Mouse (Mus musculus) left cerebral cortex, postnatal 25 days (tissue): ENCODE data around the gene 2010111I01Rik. TPM values are rescaled to one million over a fixed set of nuclear protein-coding genes. Genes with fewer than 3 reads are reported as not detected.
A peak's percentile ranks its signal among the peaks of the same experiment; 100 is the strongest.

Experiments used
- DNase-seq, 2 experiments: peaks; one replicate each; pipeline ENCODE4 v3.0.0; 2022; ENCODE audit warnings: low spot score in 2 of 2, mixed read lengths in 1 of 2
- intact Hi-C: fragments of 180-260 bp; cut with DNase I; formaldehyde crosslinking; loops from one replicate; pipeline ENCODE4 v1.15.1; 2025
- total RNA-seq, 2 experiments: library from RNA; stranded (reverse); gene quantifications; 2 replicates each; pipeline ENCODE4 v1.2.3; 2021

2010111I01Rik gene
- total RNA-seq, 2 experiments from 2014 or later: 93.6 to 105 TPM

GRCm38 (mm10) chr13:63171347-63172096 is 206.8 kb downstream of the 2010111I01Rik start:
- no peak for DNase-seq
- intact Hi-C loops: no loop called here

GRCm38 (mm10) chr13:63172097-63172445 is 207.4 kb downstream of the 2010111I01Rik start:
- no peak for DNase-seq
- intact Hi-C loops: no loop called here

GRCm38 (mm10) chr13:63174252-63175020 is 209.7 kb downstream of the 2010111I01Rik start:
- intact Hi-C loops: no loop called here
- peak in 1 of 2 experiments; percentile 14 for DNase-seq

GRCm38 (mm10) chr13:63176131-63176530 is 211.4 kb downstream of the 2010111I01Rik start:
- peak in 1 of 2 experiments; percentile 4 for DNase-seq
- intact Hi-C loops: no loop called here

- DNase-seq: peak in 1 of 2 experiments; percentile 87
- intact Hi-C loops: no loop called here
Observed at GRCm38 (mm10) chr13:63177232-63177631, 212.5 kb downstream of the 2010111I01Rik start.

- DNase-seq: no peak
- intact Hi-C loops: no loop called here
Observed at GRCm38 (mm10) chr13:63180641-63181235, 216.0 kb downstream of the 2010111I01Rik start.

- intact Hi-C loops: no loop called here
Observed at GRCm38 (mm10) chr13:63184946-63185345, 220.3 kb downstream of the 2010111I01Rik start.

DNA sequence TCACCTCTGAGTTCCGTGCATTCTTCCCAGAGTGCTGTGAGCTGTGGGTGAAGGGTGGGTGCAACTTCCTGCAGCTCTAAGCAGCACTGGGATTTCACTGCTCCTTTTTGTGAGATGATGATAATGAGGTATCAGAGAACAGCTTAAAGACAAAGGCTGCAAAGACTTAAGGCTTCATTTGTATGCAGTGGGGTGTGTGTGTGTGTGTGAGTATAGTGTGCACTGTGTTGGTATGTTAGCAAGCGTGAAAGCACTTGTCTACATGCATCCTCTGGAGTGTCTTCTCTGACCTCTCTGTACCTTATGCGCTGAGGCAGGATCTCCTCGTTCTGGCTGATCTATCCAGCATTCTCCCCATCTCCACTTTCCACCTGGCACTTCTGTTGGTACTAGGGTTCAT is 221.5 kb downstream of the 2010111I01Rik start:
- DNase-seq: no peak
- intact Hi-C loops: no loop called here

More at GRCm38 (mm10) chr13:63184946-63185345, 220.3 kb downstream of the 2010111I01Rik start:
- no peak for DNase-seq

- intact Hi-C loops: no loop called here
- peak in 1 of 2 experiments; percentile 10 for DNase-seq
Observed at GRCm38 (mm10) chr13:63186642-63187041, 221.9 kb downstream of the 2010111I01Rik start.

DNA sequence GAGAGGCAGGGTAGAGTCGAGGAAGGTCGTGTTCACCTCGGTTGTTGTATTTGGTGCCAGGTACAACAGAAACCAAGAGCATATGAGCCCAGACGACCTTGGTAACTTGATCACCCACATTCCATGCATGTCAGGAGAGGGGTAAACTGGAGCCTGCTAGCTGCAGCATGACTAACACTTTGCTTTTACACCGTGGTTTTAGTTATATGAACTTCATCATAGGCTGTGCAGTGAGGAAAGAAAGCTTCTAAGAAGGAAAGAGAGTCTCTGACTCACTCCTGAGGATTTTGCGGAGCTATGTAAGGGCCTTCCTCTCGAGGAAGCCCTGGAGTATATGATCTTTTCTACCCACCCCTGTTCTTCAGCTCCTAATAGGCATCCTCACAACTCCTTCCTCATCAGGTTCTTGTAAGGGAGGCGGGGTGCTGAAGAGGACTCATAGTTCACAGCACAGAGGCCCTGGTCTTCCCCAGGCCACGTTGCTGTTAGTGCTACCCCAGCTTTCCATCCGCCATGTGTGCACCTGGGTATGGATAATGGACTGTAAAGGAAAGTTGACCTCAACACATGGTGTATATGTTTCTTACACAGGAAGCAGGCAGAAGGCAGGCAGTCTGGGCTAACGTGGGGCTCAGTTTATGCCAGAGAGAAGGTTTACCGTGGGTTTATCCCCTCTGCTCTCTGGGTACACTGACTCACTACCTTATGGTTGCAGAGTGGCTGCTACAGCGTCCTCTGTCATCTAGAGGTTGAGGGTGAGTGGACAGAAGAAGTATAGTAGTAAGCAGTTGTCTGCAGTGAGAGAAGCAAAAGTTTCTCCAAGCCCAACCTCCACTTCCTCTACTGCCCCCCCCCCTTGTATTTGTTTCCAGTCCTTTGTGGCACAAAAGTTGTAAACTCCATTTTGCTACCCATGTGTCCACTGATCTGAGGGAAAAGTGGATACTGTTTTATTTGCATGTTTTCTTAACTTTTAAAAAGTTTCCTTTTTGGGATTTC is 222.8 kb downstream of the 2010111I01Rik start:
- peak in 1 of 2 experiments; percentile 43 for DNase-seq
- intact Hi-C loops: no loop called here

DNA sequence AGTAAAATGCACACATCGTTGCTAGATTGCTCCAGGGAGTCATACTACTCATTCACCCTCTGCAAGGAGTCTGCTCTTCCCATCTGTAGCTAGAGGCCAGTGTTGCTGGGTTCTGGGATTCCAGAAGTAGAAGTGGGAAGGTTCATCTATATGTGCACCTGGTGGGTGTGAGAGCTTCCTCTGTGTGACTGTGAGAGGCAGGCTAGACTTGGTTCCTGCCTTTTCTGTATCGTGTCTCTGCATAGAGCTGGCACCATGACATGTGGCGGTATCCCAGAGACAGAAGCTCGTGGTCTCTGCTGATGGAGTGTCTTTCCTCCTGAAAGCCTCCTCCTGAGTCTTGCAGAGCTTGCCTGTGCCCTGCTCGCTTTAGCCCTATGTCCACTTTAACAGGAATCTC is 223.6 kb downstream of the 2010111I01Rik start:
- peak; percentile 21 to 80 for DNase-seq

DNA sequence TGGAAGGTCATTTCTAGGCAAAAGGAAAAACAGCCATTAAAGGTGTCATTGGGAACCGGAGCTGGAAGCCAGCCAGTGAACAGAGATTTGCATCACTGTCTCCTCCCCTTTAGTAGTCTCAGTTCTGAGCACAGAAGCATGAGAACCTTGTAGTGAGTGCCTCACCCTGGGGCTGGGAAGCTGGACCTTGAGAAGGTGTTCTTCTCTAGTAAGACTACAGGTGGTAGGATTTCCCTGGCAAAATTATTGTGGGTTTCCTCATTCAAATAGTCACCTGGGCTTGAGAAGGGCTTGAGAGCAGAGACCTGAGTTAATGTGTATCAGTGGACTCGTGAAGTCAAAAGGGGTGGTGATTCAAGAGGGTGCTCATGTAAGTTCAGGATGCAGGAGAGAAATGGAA is 224.1 kb downstream of the 2010111I01Rik start:
- intact Hi-C loops: no loop called here
- no peak for DNase-seq

More for the DNA sequence above, 223.6 kb downstream of the 2010111I01Rik start:
- intact Hi-C loops: no loop called here

DNA sequence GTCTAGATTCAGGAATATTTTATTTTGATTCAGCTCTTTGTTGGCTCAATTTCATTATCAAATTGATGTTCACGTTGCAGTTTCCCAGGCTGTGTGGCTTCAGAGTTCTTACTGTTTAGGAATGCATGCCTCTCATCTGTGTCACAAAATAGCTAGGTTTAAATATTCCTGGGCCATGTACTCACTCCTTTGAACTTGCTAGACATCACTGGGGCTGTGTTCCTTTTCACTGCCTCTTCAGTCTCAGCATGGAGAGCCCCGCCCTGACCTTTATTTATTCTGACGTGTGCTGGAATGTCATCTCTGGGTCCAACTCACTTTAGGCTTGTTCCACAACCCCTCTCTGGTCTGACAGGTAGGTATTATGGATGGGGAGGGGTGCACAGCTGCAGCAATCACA is 228.7 kb downstream of the 2010111I01Rik start:
- DNase-seq: no peak
- intact Hi-C loops: no loop called here

DNA sequence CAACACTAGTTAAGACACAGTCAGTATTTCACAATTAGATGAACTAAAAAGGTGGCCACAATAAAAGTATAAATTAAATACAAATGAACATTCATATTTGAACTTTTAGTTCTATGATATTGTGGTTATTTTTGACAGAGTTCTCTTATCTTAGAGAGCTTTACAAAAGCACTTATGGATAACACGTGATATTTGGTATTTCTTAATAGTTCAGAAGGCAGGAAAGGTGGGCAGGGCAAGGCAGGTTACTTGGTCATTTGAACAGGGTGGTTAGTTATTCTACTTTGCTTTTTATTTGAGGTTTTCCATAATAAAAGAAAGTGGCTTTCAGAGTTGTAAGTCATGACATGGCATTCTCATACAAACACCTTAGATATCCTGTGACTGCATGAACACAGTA is 233.3 kb downstream of the 2010111I01Rik start:
- intact Hi-C loops: no loop called here
- no peak for DNase-seq

DNA sequence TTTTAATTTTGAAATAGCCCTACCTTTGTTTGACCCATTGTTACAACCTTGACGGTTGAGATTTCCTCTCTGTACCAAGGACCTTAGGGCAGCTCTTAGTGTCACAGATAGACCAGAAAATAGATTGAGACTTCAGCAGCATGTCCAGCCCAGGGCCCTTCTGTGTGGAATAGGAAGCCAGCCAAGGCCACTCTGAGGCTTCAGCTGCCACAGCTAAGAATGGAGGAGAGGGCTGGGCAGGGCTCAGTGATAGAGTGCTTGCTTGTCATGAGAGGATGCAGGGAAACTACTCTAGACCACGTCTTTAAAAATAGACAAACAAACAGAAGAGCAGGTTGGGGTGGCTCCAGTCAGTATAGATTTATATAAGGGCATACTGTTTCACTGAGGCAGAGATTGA is 234.9 kb downstream of the 2010111I01Rik start:
- DNase-seq: no peak
- intact Hi-C loops: no loop called here

DNA sequence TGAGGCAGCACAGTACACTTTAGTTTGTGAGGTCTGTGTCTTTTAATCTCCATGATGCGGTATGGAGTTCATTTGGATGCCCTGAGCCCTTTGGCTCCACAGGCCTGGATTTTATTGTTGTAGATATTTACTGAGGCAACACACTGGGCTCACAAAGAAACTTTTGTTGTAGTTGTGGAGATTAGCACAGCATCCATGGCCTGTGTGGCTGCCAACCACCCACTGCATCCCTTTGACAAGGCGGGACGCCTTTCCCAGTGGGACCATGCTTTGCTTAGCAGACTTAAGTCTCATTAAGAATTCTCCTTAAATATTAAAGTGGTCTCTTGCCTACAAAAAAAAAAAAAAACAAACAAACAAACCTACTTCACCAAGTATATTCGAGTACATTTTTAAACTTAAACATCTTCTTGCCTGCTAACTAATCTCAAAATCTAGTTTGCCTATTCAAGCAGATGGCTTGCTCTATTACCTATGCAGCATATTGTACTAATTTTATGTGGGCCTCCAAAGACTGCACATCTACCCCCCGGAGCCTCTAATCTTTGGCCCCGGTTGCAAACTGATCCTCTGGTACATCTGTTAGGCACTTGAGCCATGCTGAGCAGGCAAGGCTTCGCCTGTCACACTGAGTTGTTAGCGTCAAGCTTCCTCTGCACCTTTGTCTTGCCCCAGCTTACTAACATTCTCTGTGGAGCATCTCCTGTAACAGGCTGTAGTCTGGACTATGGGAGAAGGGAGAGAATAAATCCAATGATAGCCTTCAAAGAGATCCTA is 239.0 kb downstream of the 2010111I01Rik start:
- intact Hi-C loops: no loop called here
- no peak for DNase-seq

DNA sequence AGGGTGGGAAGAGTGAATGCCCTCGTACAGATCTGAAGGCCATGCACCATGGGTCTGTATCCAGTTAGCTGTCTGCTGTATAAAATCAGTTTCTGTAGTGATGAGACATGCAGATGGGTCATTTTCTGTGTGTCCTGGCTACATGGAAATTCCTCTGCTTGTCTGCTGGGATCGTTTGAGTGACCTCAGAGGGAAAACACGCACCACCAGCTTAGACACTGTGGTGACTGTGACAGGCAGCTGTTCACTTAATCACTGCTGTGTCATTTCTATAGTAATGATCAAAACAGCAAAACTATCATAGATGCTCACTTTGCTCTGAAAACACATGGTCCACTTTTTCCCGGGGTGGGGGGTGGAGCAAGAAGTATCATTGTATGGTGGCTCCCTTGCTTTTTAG is 241.1 kb downstream of the 2010111I01Rik start:
- intact Hi-C loops: no loop called here
- DNase-seq: no peak

GRCm38 (mm10) chr13:63206396-63206795 is 241.7 kb downstream of the 2010111I01Rik start:
- no peak for DNase-seq
- intact Hi-C loops: no loop called here

DNA sequence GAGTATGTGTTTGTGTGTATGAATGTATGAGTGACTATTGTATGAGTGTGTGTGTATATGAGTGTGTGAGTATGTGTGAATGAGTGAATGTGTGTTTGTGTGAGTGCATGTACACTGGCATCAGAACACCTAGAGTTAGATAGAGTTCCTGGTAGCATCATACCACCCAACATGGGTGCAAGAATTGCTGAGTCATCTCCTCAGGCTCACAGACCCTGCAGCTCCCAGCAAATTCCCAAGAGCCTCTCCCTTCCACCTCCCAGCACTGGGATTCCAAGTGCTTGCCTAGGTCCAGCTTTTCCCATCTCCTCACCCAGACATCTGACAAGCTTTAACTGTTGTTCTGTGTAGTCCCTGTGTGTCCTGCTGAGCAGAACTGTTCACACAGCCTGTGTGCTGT is 251.8 kb downstream of the 2010111I01Rik start:
- intact Hi-C loops: no loop called here
- no peak for DNase-seq
